Mouse (Mus musculus): ENCODE data around the gene Zfp740.

- TF ChIP-seq CTCF (conservative IDR thresholded peaks at IDR 0.05; ENCODE audit: low read length) (no peak), NANOG (IDR thresholded peaks at IDR 0.05; ENCODE audit: borderline replicate concordance, low read length) (no peak), POU5F1 (IDR thresholded peaks at IDR 0.05; ENCODE audit: borderline replicate concordance, low read length) (no peak)
Measured at GRCm38 (mm10) chr15:102211895-102212294, 8.8 kb downstream of the Zfp740 start.

Measured in E14TG2a.4 (cell line).